Mouse (Mus musculus) induced T-regulatory cell, adult 2 months (primary cell): ENCODE results near the gene Focad.

Experiments used
- DNase-seq: peaks from one replicate; pipeline ENCODE4 v3.0.0-alpha.2; 2012; ENCODE audit warnings: low read depth

Gene Focad

GRCm38 (mm10) chr4:88155490-88156160 is 61.2 kb downstream of the Focad start:
- no peak for DNase-seq

GRCm38 (mm10) chr4:88156961-88157360 is 62.5 kb downstream of the Focad start:
- no peak for DNase-seq

- DNase-seq, result no peak
Measured at GRCm38 (mm10) chr4:88157644-88158043, 63.2 kb downstream of the Focad start.

- no peak for DNase-seq
Measured at GRCm38 (mm10) chr4:88159256-88159655, 64.8 kb downstream of the Focad start.

GRCm38 (mm10) chr4:88159700-88160099 is 65.3 kb downstream of the Focad start:
- no peak for DNase-seq

- no peak for DNase-seq
Measured at GRCm38 (mm10) chr4:88163511-88164247, 69.2 kb downstream of the Focad start.

GRCm38 (mm10) chr4:88167008-88167862 is 72.8 kb downstream of the Focad start:
- peak; percentile 74 for DNase-seq

- DNase-seq, result no peak
Measured at GRCm38 (mm10) chr4:88175058-88175974, 80.9 kb downstream of the Focad start.

GRCm38 (mm10) chr4:88179296-88179695 is 84.9 kb downstream of the Focad start:
- DNase-seq, result peak; percentile 38

- DNase-seq, result no peak
Measured at GRCm38 (mm10) chr4:88184293-88184692, 89.9 kb downstream of the Focad start.

- no peak for DNase-seq
Measured at GRCm38 (mm10) chr4:88185872-88186426, 91.5 kb downstream of the Focad start.

GRCm38 (mm10) chr4:88187649-88188048 is 93.2 kb downstream of the Focad start:
- DNase-seq, result no peak

GRCm38 (mm10) chr4:88189495-88189894 is 95.1 kb downstream of the Focad start:
- peak; percentile 11 for DNase-seq

- DNase-seq, result no peak
Measured at GRCm38 (mm10) chr4:88194256-88194655, 99.8 kb downstream of the Focad start.

GRCm38 (mm10) chr4:88195898-88196495 is 101.6 kb downstream of the Focad start:
- DNase-seq, result no peak

- no peak for DNase-seq
Measured at GRCm38 (mm10) chr4:88196500-88196912, 102.1 kb downstream of the Focad start.

- DNase-seq, result no peak
Measured at GRCm38 (mm10) chr4:88197244-88197643, 102.8 kb downstream of the Focad start.

GRCm38 (mm10) chr4:88199186-88199585 is 104.8 kb downstream of the Focad start:
- no peak for DNase-seq

GRCm38 (mm10) chr4:88201047-88201446 is 106.6 kb downstream of the Focad start:
- no peak for DNase-seq

GRCm38 (mm10) chr4:88208676-88209075 is 114.2 kb downstream of the Focad start:
- no peak for DNase-seq

GRCm38 (mm10) chr4:88209351-88209814 is 115.0 kb downstream of the Focad start:
- no peak for DNase-seq
